Mouse (Mus musculus) cerebellum, adult 2 months (tissue): ENCODE data around the gene Olfr785. TPM values are rescaled to one million over a fixed set of nuclear protein-coding genes. Genes with fewer than 3 reads are reported as not detected.
"Not testable (repeated sequence)": the region's sequence is repeated elsewhere in the genome, so short reads cannot be mapped to it uniquely, and the experiment has no call there.

Experiments
- DNase-seq, 2 experiments: peaks; one replicate each; pipeline ENCODE4 v3.0.0; 2021
- H3K27ac ChIP-seq: fragments of 200-500 bp; 2 replicates; pipeline ENCODE4 v1.5.1; 2012; ENCODE audit warnings: low read length, control low read depth, inconsistent platforms; ENCODE audit not compliant: insufficient read depth
- H3K27me3 ChIP-seq: fragments of 200-500 bp; 2 replicates; pipeline ENCODE4 v1.6.1; 2012; ENCODE audit warnings: inconsistent platforms, mild to moderate bottlenecking, low read length, moderate library complexity; ENCODE audit not compliant: control insufficient read depth, insufficient read depth
- H3K4me1 ChIP-seq: fragments of 200-500 bp; 2 replicates; pipeline ENCODE4 v1.6.1; 2011; ENCODE audit warnings: low read length; ENCODE audit not compliant: control insufficient read depth, insufficient read depth
- H3K4me3 ChIP-seq: fragments of 200-500 bp; replicated peaks from 2 replicates; pipeline ENCODE3; 2011; ENCODE audit warnings: mild to moderate bottlenecking, low read depth, low read length, control low read depth; ENCODE audit not compliant: insufficient read depth
- CTCF ChIP-seq: fragments of 200-500 bp; IDR thresholded peaks from 2 replicates; pipeline ENCODE4 v1.5.1; 2011; ENCODE audit warnings: low read depth, mild to moderate bottlenecking, control low read depth, low read length, moderate library complexity, borderline replicate concordance; ENCODE audit not compliant: insufficient read depth
- POLR2A ChIP-seq: fragments of 200-500 bp; IDR thresholded peaks from 2 replicates; pipeline ENCODE4 v1.6.1; 2011; ENCODE audit warnings: low read length, control low read depth, borderline replicate concordance; ENCODE audit not compliant: insufficient read depth
- WGBS: fragments of 180-500 bp; shearing (Covaris S2); methylation state at CpG from one replicate; pipeline ENCODE4 v1.1.7; 2018; 5-methylcytosine and 5-hydroxymethylcytosine counted together
- polyA plus RNA-seq: library from polyadenylated mRNA; depleted of rRNA; stranded (reverse); fragments of >200 nt; gene quantifications from 2 replicates; pipeline ENCODE4 v1.2.3, GENCODE M21; 2012; rRNA removed

The Olfr785 gene
- not detected in 2 replicates for polyA plus RNA-seq

- Histone ChIP-seq H3K4me3 (no peak within 1 kb of the TSS), H3K4me1 (no peaks in the 10 kb centered on the region), H3K27ac (no peak within 1 kb of the TSS), H3K27me3 (no peaks in the 10 kb centered on the region)
- WGBS = 72% methylated on average over 2 of the region's 2 CpGs
- no peak for DNase-seq
- TF ChIP-seq POLR2A (no peak), CTCF (no peak)
These were observed at the start of gene Olfr785 for GRCm38 (mm10) chr10:129405126-129405525. Gene Olfr785 (plus strand): TSS chr10:129405426.

GRCm38 (mm10) chr10:129356496-129356895 lies 48.7 kb upstream of the Olfr785 start:
- DNase-seq, H3K27me3 ChIP-seq, H3K4me3 ChIP-seq, H3K27ac ChIP-seq, H3K4me1 ChIP-seq: not testable (repeated sequence)
- 69% methylated on average over 4 of the region's 4 CpGs for WGBS

- Histone ChIP-seq H3K4me3 (no peak overlapping the region), H3K27ac (no peak overlapping the region), H3K4me1 (no peaks in the 10 kb centered on the region), H3K27me3 (no peaks in the 10 kb centered on the region)
- 74% methylated on average over 5 of the region's 5 CpGs for WGBS
- DNase-seq = no peak
- no peak for TF ChIP-seq CTCF
- TF ChIP-seq POLR2A = no peak
These were observed 47.9 kb upstream of the Olfr785 start for GRCm38 (mm10) chr10:129357307-129357706.

DNA sequence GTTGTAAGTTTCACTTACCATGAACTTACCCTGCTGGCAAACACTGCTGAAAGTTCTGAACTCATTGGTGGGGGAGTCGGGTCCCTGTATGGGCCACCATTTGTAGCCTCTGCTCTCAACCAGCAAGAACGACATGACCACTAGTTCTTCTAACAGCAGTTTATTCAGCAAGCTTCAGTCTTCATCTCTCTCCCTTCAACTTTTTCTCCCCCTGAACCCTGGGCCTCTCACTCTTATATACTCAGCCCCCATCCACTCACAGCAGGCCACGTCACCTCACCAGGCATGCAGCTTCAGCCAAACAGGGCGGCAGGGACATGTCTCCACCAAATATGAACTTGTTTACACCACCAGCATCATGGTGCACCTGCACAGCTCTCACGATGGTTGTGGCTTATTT lies 31.2 kb upstream of the Olfr785 start:
- H3K4me1 ChIP-seq, DNase-seq, H3K27me3 ChIP-seq, H3K27ac ChIP-seq, H3K4me3 ChIP-seq: not testable (repeated sequence)
- WGBS = 88% methylated on average over 5 of the region's 5 CpGs

DNA sequence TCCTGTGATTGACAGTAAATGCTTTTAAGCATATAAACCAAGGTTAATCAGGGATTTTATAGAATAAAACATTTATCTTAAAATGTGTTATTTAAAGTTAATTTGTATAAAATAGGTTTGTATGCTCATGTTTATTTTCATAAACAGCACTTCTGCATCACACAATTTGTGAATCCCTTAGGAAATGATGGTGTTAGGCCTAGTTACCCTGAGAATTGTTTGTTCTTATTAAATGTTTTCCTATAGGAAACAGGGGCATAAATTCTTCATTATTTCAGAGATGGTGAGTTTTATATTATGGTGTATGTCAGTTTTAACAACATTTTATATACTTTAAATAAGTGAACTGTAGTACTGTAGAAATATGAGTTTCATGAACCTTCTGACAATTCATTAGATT lies 21.4 kb upstream of the Olfr785 start, which contains the start of gene Olfr784:
Gene Olfr784 (plus strand): TSS at position 301 of the 400 bp plus-strand sequence.
- DNase-seq = no peak
- H3K4me3 ChIP-seq = no peak within 1 kb of the TSS
- no peak for TF ChIP-seq POLR2A
- no peak for TF ChIP-seq CTCF
- no peaks in the 10 kb centered on the region for H3K27me3 ChIP-seq
- no peaks in the 10 kb centered on the region for H3K4me1 ChIP-seq
- no peak within 1 kb of the TSS for H3K27ac ChIP-seq

DNA sequence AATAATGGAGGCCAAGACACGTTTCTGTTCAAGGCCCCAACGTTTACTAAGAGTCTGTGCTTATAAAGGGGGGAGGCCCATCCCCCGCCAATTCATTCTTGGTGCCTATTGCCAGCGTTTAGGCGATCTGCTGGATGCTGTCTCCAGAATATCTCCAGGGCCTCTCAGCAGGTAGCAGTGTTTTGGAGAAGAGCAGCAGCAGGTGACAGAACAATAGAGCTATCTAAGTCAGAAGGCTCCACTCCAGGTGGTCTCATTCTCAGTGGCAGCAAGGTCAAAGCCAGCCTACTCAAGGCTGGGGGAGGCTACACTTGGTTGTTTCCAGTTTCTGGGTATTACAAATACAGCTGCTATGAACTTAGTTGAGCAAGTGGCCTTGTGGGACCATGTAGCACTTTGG lies 4.3 kb upstream of the Olfr785 start:
- DNase-seq = no peak
- WGBS = 25% methylated on average over 5 of the region's 5 CpGs
- no peak overlapping the region for H3K27ac ChIP-seq

GRCm38 (mm10) chr10:129427006-129427405 lies 21.8 kb downstream of the Olfr785 start, which contains the start of gene Olfr786:
Gene Olfr786 (plus strand): TSS chr10:129427306.
- Histone ChIP-seq H3K4me3 (no peak within 1 kb of the TSS), H3K27me3 (no peaks in the 10 kb centered on the region), H3K4me1 (no peaks in the 10 kb centered on the region), H3K27ac (no peak within 1 kb of the TSS)
- no peak for DNase-seq
- TF ChIP-seq CTCF (no peak), POLR2A (no peak)

More for the DNA sequence above, 4.3 kb upstream of the Olfr785 start:
- Histone ChIP-seq H3K4me3 (no peak overlapping the region), H3K27me3 (no peaks in the 10 kb centered on the region), H3K4me1 (no peaks in the 10 kb centered on the region)
- no peak for TF ChIP-seq CTCF
- no peak for TF ChIP-seq POLR2A

Other genes starting within 250 kb of the Olfr785 start
- gene Olfr771, start 240.7 kb upstream of the Olfr785 start, polyA plus RNA-seq = not detected in 2 replicates
- not detected in 2 replicates for gene Olfr772, start 227.5 kb upstream of the Olfr785 start, polyA plus RNA-seq
- gene Olfr773, start 218.0 kb upstream of the Olfr785 start, polyA plus RNA-seq = not detected in 2 replicates
- not detected in 2 replicates for gene Olfr774, start 169.2 kb upstream of the Olfr785 start, polyA plus RNA-seq
- gene Olfr775, start 157.0 kb upstream of the Olfr785 start, polyA plus RNA-seq = not detected in 2 replicates
- not detected in 2 replicates for gene Olfr776, start 146.3 kb upstream of the Olfr785 start, polyA plus RNA-seq
- not detected in 2 replicates for gene Olfr777, start 133.9 kb upstream of the Olfr785 start, polyA plus RNA-seq
- gene Olfr780, start 87.3 kb upstream of the Olfr785 start, polyA plus RNA-seq = not detected in 2 replicates
- not detected in 2 replicates for gene Olfr781, start 76.6 kb upstream of the Olfr785 start, polyA plus RNA-seq
- gene Olfr782, start 56.6 kb upstream of the Olfr785 start, polyA plus RNA-seq = not detected in 2 replicates
- 0.06 and 0.08 TPM in 2 replicates for gene Olfr784, start 21.3 kb upstream of the Olfr785 start, polyA plus RNA-seq
- gene Olfr786, start 21.9 kb downstream of the Olfr785 start, polyA plus RNA-seq = not detected in 2 replicates
- gene Olfr787, start 56.4 kb downstream of the Olfr785 start, polyA plus RNA-seq = not detected in 2 replicates
- gene Olfr788, start 65.6 kb downstream of the Olfr785 start, polyA plus RNA-seq = not detected in 2 replicates
- not detected in 2 replicates for gene Olfr789, start 79.3 kb downstream of the Olfr785 start, polyA plus RNA-seq
- gene Olfr790, start 93.1 kb downstream of the Olfr785 start, polyA plus RNA-seq = not detected in 2 replicates
- gene Olfr791, start 116.4 kb downstream of the Olfr785 start, polyA plus RNA-seq = not detected in 2 replicates
- gene Olfr792, start 133.7 kb downstream of the Olfr785 start, polyA plus RNA-seq = not detected in 2 replicates
- not detected in 2 replicates for gene Olfr794, start 162.2 kb downstream of the Olfr785 start, polyA plus RNA-seq
- gene Olfr796, start 207.1 kb downstream of the Olfr785 start, polyA plus RNA-seq = not detected in 2 replicates
- gene Olfr798, start 222.5 kb downstream of the Olfr785 start, polyA plus RNA-seq = not detected in 2 replicates
- not detected in 2 replicates for gene Olfr799, start 232.1 kb downstream of the Olfr785 start, polyA plus RNA-seq